Mouse (Mus musculus): ENCODE data around the gene Cstf2. TPM values are rescaled to one million over a fixed set of nuclear protein-coding genes. Genes with fewer than 3 reads are reported as not detected.

The Cstf2 gene
- 47.2 and 49.6 TPM in 2 replicates for polyA plus RNA-seq (2012; rRNA removed)

GRCm38 (mm10) chrX:134058987-134059712, at the start of gene Cstf2:
Gene Cstf2 (plus strand): TSS chrX:134059187.
- no peaks in the 10 kb centered on the region for H3K27me3 ChIP-seq (ENCODE audit: control insufficient read depth, insufficient read depth, low read length)
- peak; percentile 95 for DNase-seq
- no peaks in the 10 kb centered on the region for H3K4me1 ChIP-seq (replicated peaks; ENCODE audit: control insufficient read depth, insufficient read depth, low read length)
- peak within 1 kb of the TSS; percentile 75 for H3K4me3 ChIP-seq (ENCODE audit: control insufficient read depth, insufficient read depth, low read length)
- WGBS: under 1% methylated on average over 71 of the region's 77 CpGs
- peak within 1 kb of the TSS; percentile 76 for H3K27ac ChIP-seq (ENCODE audit: control insufficient read depth, insufficient read depth, low read length)
- TF ChIP-seq CTCF (IDR thresholded peaks at IDR 0.05; ENCODE audit: borderline replicate concordance, control insufficient read depth, extremely low read depth, insufficient read depth, low read length, poor library complexity) (0 out of 2 replicates have a peak, but pooled peaks have one; percentile 33), POLR2A (IDR thresholded peaks at IDR 0.05; ENCODE audit: control insufficient read depth, extremely low read depth, insufficient read depth, low read length, poor library complexity) (peak; percentile 58; the same call in 1 of the 2 replicates)
- peaks cover 11% of the 10 kb centered on the region; the same call in 1 of the 2 replicates for H3K36me3 ChIP-seq (ENCODE audit: control insufficient read depth, insufficient read depth, low read length)

- Histone ChIP-seq H3K27me3 (ENCODE audit: control insufficient read depth, insufficient read depth, low read length) (no peaks in the 10 kb centered on the region), H3K27ac (ENCODE audit: control insufficient read depth, insufficient read depth, low read length) (no peak overlapping the region), H3K36me3 (ENCODE audit: control insufficient read depth, insufficient read depth, low read length) (no peaks in the 10 kb centered on the region), H3K4me1 (replicated peaks; ENCODE audit: control insufficient read depth, insufficient read depth, low read length) (no peaks in the 10 kb centered on the region), H3K4me3 (ENCODE audit: control insufficient read depth, insufficient read depth, low read length) (no peak overlapping the region)
- peak; percentile 60 for DNase-seq
- WGBS: 3% methylated on average over 9 of the region's 9 CpGs
- TF ChIP-seq POLR2A (IDR thresholded peaks at IDR 0.05; ENCODE audit: control insufficient read depth, extremely low read depth, insufficient read depth, low read length, poor library complexity) (no peak), CTCF (IDR thresholded peaks at IDR 0.05; ENCODE audit: borderline replicate concordance, control insufficient read depth, extremely low read depth, insufficient read depth, low read length, poor library complexity) (no peak)
Measured at GRCm38 (mm10) chrX:134019005-134019404, 40.0 kb upstream of the Cstf2 start.

- H3K4me3 ChIP-seq (ENCODE audit: control insufficient read depth, insufficient read depth, low read length): no peak overlapping the region
- no peak for DNase-seq
- H3K36me3 ChIP-seq (ENCODE audit: control insufficient read depth, insufficient read depth, low read length): no peaks in the 10 kb centered on the region
- 60% methylated on average over 5 of the region's 5 CpGs for WGBS
- no peak overlapping the region for H3K27ac ChIP-seq (ENCODE audit: control insufficient read depth, insufficient read depth, low read length)
- no peak for TF ChIP-seq POLR2A (IDR thresholded peaks at IDR 0.05; ENCODE audit: control insufficient read depth, extremely low read depth, insufficient read depth, low read length, poor library complexity)
- no peak for TF ChIP-seq CTCF (IDR thresholded peaks at IDR 0.05; ENCODE audit: borderline replicate concordance, control insufficient read depth, extremely low read depth, insufficient read depth, low read length, poor library complexity)
- H3K4me1 ChIP-seq (replicated peaks; ENCODE audit: control insufficient read depth, insufficient read depth, low read length): no peaks in the 10 kb centered on the region
- H3K27me3 ChIP-seq (ENCODE audit: control insufficient read depth, insufficient read depth, low read length): no peaks in the 10 kb centered on the region
Measured at GRCm38 (mm10) chrX:134020664-134021063, 38.3 kb upstream of the Cstf2 start.

GRCm38 (mm10) chrX:134048994-134049393, 10.0 kb upstream of the Cstf2 start:
- H3K4me3 ChIP-seq (ENCODE audit: control insufficient read depth, insufficient read depth, low read length): no peak overlapping the region
- no peak overlapping the region for H3K27ac ChIP-seq (ENCODE audit: control insufficient read depth, insufficient read depth, low read length)
- 81% methylated on average over 1 of the region's 1 CpGs for WGBS
- H3K36me3 ChIP-seq (ENCODE audit: control insufficient read depth, insufficient read depth, low read length): no peaks in the 10 kb centered on the region
- no peaks in the 10 kb centered on the region for H3K27me3 ChIP-seq (ENCODE audit: control insufficient read depth, insufficient read depth, low read length)
- no peaks in the 10 kb centered on the region for H3K4me1 ChIP-seq (replicated peaks; ENCODE audit: control insufficient read depth, insufficient read depth, low read length)
- no peak for TF ChIP-seq CTCF (IDR thresholded peaks at IDR 0.05; ENCODE audit: borderline replicate concordance, control insufficient read depth, extremely low read depth, insufficient read depth, low read length, poor library complexity)
- TF ChIP-seq POLR2A (IDR thresholded peaks at IDR 0.05; ENCODE audit: control insufficient read depth, extremely low read depth, insufficient read depth, low read length, poor library complexity): no peak
- no peak for DNase-seq

GRCm38 (mm10) chrX:134056897-134057296, 2.1 kb upstream of the Cstf2 start:
- no peak overlapping the region for H3K4me3 ChIP-seq (ENCODE audit: control insufficient read depth, insufficient read depth, low read length)
- no peaks in the 10 kb centered on the region for H3K4me1 ChIP-seq (replicated peaks; ENCODE audit: control insufficient read depth, insufficient read depth, low read length)
- TF ChIP-seq POLR2A (IDR thresholded peaks at IDR 0.05; ENCODE audit: control insufficient read depth, extremely low read depth, insufficient read depth, low read length, poor library complexity): no peak
- TF ChIP-seq CTCF (IDR thresholded peaks at IDR 0.05; ENCODE audit: borderline replicate concordance, control insufficient read depth, extremely low read depth, insufficient read depth, low read length, poor library complexity): no peak
- no peak overlapping the region for H3K27ac ChIP-seq (ENCODE audit: control insufficient read depth, insufficient read depth, low read length)
- peaks cover 6% of the 10 kb centered on the region; the same call in 1 of the 2 replicates for H3K36me3 ChIP-seq (ENCODE audit: control insufficient read depth, insufficient read depth, low read length)
- WGBS: 84% methylated on average over 2 of the region's 2 CpGs
- H3K27me3 ChIP-seq (ENCODE audit: control insufficient read depth, insufficient read depth, low read length): no peaks in the 10 kb centered on the region
- DNase-seq: no peak

GRCm38 (mm10) chrX:134058040-134058875, 729 bp upstream of the Cstf2 start:
- no peak for DNase-seq
- Histone ChIP-seq H3K4me1 (replicated peaks; ENCODE audit: control insufficient read depth, insufficient read depth, low read length) (no peaks in the 10 kb centered on the region), H3K27me3 (ENCODE audit: control insufficient read depth, insufficient read depth, low read length) (no peaks in the 10 kb centered on the region), H3K36me3 (ENCODE audit: control insufficient read depth, insufficient read depth, low read length) (peaks cover 11% of the 10 kb centered on the region; the same call in 1 of the 2 replicates), H3K27ac (ENCODE audit: control insufficient read depth, insufficient read depth, low read length) (no peak overlapping the region), H3K4me3 (ENCODE audit: control insufficient read depth, insufficient read depth, low read length) (peak overlapping the region; percentile 75; the same call in 1 of the 2 replicates)
- TF ChIP-seq CTCF (IDR thresholded peaks at IDR 0.05; ENCODE audit: borderline replicate concordance, control insufficient read depth, extremely low read depth, insufficient read depth, low read length, poor library complexity) (no peak), POLR2A (IDR thresholded peaks at IDR 0.05; ENCODE audit: control insufficient read depth, extremely low read depth, insufficient read depth, low read length, poor library complexity) (no peak)
- 79% methylated on average over 14 of the region's 14 CpGs for WGBS
